Mouse (Mus musculus): Measurements from ENCODE around the gene Csnk2a2.
A peak's percentile ranks its signal among the peaks of the same experiment; 100 is the strongest.

Gene Csnk2a2

DNA sequence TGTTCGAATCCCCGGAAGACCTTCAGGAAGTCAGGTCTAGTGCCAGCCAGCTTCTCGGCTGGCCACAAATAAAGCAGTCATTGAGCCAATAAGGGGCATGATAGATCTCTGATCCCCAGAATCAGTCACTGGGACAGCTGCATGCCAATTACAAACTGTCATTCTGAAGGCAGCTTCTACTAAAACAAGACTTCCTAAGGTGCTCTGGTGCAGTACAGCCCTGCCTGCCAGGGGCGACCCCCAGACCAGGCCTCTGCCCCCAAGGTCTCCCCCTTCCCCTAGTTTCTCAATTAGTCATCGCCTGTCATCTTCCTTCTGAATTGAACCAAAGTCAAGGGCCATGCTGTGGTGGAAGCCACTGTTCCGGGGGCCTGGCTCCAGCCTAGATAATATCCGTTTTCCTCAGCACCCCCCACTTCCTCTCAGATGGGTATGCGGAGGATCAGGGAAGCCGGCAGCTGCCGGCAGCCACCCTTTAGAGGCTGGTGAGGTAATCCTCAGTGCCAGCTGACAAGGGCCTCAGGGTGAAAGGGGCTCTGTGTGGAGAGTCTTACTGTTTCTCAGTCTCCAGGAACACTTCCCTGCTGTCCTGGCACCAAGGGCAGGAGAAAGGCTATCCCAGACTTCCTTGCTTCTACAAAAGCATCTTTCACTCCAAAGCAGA lies 78.4 kb downstream of the Csnk2a2 start:
- peak; percentile 69 for DNase-seq

DNA sequence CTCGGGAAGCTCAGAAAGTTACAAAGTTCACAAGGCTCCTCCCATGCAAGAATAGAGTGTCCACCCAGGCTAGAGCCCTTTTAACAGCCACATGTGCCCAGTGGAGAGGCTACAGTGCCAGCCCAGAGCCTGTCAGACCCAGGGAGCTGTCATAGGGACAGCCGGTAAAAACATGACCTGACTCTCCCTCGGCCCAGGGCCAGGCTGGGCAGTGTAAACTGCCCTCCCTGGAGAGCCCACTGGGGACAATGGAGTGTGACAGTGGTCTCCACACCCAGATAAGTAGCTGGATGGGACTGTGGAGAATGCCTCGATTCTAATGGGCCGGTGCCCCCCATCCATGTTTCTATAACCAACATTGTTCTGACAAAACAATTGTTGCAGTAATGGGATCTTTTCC lies 80.3 kb downstream of the Csnk2a2 start:
- peak; percentile 63 for DNase-seq

DNA sequence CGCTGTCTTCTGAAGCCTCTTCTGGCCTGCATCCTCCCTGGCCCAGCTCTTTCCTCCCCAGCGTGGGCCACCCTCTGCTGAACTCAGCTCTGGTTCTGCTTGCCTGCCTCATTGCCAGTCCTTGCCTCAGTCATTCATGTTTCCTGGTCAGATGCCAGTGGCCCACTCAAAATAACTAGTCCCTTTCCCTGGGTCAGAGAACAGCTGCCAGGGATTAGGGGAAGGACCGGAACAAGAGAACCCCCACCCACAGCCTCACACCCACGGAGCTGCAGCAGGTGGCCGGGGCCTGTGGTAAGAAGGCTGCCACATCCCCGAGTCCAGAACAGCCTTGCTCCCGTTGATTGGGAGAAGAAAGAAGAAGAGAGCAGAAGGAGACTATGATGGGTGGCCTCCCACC lies 88.7 kb downstream of the Csnk2a2 start:
- no peak for DNase-seq

DNA sequence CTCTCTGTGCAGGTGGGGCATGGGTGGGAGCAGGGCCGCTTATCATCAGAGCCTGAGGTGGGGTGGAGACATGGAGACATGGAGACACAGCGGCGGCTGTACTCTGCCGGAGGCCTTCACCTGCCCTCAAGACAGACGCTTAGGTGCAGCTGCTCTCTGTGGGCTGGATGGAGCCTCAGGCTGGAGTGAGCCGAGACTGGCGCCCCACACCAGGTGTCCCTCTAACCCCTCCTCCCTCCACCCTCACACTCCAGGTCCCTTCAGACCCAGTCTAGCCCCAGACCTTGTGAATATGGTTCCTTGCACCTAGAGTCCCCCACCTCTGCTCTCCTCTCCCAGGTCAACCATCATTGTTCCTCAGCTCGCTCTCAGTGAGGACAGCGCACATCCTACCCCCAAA lies 90.7 kb downstream of the Csnk2a2 start:
- no peak for DNase-seq

DNA sequence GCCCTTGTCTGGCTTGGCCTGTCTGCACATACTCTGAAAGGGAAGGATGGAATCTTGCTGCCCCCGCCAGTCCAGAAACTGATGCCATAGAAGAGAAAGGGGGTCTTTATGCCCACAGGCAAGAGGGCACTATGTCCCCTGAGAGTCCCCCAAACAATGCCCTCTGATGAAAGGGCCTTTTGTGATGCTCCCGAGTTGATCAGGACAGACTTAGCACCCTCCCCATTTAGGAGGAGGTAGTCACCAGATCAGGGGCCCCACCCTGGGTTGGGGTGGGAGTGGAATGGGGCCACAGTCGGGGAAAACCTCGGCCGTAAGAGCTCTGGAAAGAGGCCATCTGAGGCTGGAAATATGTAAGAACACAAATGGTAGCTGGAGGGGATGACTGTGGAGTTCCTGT lies 92.6 kb downstream of the Csnk2a2 start:
- DNase-seq: no peak

DNA sequence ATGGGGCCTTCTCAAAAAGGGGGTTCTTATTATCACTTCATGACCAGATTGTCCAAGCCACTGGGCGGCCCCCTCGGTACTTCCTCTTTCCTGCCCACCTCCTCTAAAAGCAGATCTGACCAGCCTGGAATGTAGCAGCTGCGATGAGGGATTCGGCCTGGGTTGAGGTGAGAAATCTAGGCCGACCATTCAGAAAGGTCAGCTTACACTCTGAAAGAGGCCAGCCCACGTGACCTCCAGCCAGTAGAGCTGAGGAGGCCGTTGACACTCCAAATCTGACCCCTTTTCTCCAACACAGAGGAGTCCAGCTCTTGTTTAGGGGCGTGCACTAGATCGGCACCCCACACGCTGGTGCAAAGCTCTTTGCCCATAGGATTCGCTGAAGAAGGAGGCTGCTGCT lies 93.1 kb downstream of the Csnk2a2 start:
- DNase-seq: no peak
